Mouse (Mus musculus): ENCODE data around the gene Strn.

Gene Strn

DNA sequence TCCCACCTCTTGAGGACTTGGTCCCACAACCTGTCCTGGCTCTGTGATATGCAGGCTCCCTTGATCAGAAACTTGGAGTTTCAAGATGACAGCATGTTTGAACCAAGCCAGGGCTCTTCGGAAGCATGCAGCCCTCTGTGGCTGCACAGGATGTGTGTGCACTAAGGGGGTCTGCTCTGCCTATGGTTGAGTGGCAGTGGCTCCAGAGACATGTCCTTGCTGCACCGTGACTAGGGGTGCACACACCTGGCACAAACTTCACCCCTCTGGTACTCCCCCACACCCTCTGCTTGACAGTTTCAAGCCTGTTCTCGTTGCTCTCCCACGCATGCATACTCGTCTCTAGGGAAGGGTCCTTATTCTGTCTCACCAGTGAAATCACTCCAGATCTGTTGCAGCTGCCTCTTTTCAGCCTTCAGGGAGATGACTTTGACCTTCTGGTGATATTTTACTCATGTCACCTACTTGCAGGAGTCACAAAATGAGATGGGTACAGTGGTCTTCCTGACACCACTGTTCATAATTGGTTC, 118.8 kb downstream of the Strn start:
- DNase-seq (ENCODE audit: low spot score in 2 of 2) = no peak

DNA sequence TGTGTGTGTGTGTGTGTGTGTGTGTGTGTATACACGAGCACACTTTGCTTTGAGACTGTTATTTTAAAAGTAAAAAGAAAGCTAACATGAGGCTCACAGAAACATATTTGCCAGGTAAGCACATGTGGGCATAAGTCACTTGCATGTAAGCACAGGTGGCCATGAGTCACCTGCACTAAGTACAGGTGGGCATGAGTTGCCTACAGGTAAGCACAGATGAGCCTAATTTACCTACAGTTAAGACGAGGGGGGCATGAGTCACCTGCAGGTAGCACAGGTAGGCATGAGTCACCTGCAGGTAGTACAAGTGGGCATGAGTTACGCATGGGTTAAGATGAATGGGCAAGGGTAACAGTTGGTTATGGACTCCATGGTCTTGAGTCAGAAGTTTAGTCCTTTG, 121.9 kb downstream of the Strn start:
- DNase-seq (ENCODE audit: low spot score in 2 of 2) = no peak

- DNase-seq (ENCODE audit: low spot score in 2 of 2) = no peak
Measured at GRCm38 (mm10) chr17:78614481-78614880, 122.5 kb downstream of the Strn start.

DNA sequence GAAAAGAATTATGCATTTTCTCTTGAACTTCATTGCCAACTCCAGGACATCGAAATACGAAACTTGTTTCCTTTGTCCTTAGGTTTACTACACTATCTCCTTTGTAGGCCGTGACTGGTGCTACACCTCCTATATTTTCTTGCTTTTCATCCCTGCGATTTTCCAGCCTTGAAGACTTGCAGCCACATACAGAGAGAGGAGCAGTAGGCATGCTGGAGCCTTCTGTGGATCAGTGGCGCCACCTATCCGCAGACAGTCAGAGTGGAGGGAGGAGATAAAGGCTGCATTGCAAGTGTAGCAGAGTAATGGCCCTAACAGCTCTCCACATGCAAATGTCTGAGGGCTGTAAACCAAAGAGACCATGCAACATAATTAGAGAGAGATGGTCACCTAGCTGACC, 125.9 kb downstream of the Strn start:
- peak in 1 of 2 experiments; percentile 35 for DNase-seq (ENCODE audit: low spot score in 2 of 2)

DNA sequence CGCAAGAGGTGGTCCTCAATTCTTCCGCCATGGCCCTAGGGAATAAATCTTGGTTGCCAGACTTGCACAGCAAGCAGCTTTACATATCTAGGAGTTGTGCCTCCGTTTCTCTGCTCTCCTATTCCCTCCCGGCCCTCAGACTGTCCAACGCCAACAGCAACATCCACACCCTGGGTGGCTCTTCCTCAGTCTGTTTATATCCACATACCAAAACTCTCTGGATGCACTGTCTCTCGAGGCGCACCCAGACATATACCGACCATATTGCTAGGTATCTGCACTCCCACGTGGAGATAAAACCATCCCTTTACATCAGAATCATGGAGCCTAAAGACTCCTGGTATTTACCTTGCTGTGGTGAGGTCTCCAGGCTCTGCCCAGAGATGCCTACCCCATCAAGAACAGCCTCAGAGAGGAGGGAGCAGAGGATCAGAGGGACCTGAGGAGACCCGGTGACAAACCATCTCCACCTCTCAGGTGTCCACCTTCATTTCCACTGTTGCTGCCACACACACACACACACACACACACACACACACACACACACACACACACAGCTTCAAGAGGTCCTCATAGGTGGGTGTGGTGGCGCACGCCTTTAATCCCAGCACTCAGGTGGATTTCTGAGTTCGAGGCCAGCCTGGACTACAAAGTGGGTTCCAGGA, 127.7 kb downstream of the Strn start:
- no peak for DNase-seq (ENCODE audit: low spot score in 2 of 2)

- DNase-seq (ENCODE audit: low spot score in 2 of 2) = no peak
Measured at GRCm38 (mm10) chr17:78608716-78609115, 128.3 kb downstream of the Strn start.

GRCm38 (mm10) chr17:78608135-78608670, 128.8 kb downstream of the Strn start:
- no peak for DNase-seq (ENCODE audit: low spot score in 2 of 2)

GRCm38 (mm10) chr17:78604431-78604830, 132.6 kb downstream of the Strn start:
- DNase-seq (ENCODE audit: low spot score in 2 of 2) = peak; percentile 20 to 69

- peak in 1 of 2 experiments; percentile 55 for DNase-seq (ENCODE audit: low spot score in 2 of 2)
Measured at GRCm38 (mm10) chr17:78603872-78604271, 133.1 kb downstream of the Strn start.

DNA sequence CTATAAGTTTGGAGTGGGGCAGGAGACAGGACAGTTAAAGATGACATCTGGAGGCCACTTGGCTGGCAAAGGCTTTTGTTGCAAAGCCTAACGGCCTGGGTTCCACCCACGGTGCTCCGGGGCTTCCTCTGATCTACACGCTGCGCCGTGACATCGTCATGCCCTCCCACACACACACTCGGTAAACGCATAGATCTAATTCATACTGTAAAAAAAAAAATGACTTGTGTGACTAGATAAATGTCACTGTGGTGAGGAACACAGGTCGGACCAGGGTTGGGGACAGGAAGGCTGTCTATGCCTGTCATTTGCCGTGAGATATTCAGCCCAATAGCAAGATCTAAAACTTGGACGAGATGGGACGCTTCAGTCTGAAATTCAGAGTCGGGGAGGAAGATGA, 134.7 kb downstream of the Strn start:
- DNase-seq (ENCODE audit: low spot score in 2 of 2) = no peak

DNA sequence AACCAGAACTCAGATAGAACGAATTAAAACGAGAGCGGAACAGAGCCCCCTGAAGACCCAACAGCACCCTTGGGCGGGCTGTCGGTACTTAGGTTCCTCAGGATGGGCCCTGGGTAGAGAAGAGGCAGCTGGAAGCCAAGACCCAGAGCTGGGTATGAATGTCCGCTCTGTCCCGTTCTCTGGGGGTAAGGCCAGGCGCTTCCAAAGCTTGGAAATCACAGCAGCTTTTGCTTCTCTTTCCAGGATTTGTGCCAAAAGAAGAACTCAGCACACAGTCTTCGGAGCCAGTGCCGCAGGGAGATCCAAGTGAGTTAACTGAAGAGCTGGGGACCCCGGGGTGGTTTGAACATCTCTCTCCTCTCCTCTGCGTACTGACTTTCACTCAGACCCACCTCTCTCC, 135.4 kb downstream of the Strn start:
- no peak for DNase-seq (ENCODE audit: low spot score in 2 of 2)

- no peak for DNase-seq (ENCODE audit: low spot score in 2 of 2)
Measured at GRCm38 (mm10) chr17:78601042-78601441, 136.0 kb downstream of the Strn start.
